Mouse (Mus musculus) lung, postnatal 0 days (tissue): ENCODE measurements around the gene B230217C12Rik.

Experiments used
- CTCF ChIP-seq: IDR thresholded peaks from 2 replicates; pipeline ENCODE4 v1.5.1; 2016; ENCODE audit warnings: antibody characterized with exemption, mild to moderate bottlenecking
- EP300 ChIP-seq: IDR thresholded peaks from 2 replicates; pipeline ENCODE4 v1.6.1; 2016; ENCODE audit warnings: antibody characterized with exemption, mild to moderate bottlenecking, control low read depth

DNA sequence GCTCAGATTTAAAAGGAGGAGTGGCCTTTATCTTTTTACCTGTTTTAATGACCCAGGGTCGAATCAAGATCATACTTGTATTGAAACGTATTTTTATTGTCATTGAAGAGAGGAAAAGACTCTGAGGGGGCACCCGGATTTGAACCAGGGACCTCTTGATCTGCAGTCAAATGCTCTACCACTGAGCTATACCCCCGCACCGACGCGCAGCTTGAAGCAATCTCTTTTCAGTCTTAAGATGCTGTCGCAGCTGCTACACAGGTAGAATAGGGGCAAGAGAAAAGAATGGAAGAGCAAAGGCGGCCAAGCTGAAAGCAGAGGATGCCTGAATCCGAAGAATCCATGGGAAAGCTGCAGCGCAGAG, 41.8 kb upstream of the B230217C12Rik start, which contains the start of gene Lasp1:
- TF ChIP-seq CTCF, result no peak
- TF ChIP-seq EP300, result no peak
